Mouse (Mus musculus): ENCODE results near the gene Clcn7.

DNA sequence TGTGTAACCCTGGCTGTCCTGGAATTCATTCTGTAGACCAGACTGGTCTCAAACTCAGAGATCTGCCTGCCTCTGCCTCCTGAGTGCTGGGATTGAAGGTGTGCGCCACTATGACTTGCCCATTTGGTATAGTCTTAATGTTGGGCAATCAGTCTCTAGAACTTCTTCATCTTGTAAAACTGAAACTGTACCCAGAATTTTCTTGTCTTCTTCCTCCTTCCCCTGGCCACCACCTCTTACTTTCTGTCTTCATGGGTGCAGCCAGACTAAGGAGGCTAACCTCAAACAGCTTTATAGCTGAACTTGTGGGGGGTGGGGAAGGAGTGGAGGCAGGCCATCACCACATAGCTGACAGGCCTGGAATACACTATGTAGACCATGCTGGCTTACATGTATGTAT is 5.6 kb downstream of the Clcn7 start:
- TF ChIP-seq POLR2A (IDR thresholded peaks at IDR 0.05; ENCODE audit: insufficient read depth, low read depth, low read length) (no peak), CTCF (IDR thresholded peaks at IDR 0.05) (no peak), EP300 (IDR thresholded peaks at IDR 0.05; ENCODE audit: insufficient read depth, low read depth, low read length) (no peak)
